Mouse (Mus musculus) gonadal fat pad, adult 2 months (tissue): Measurements from ENCODE around the gene Apoc4. TPM values are rescaled to one million over a fixed set of nuclear protein-coding genes. Genes with fewer than 3 reads are reported as not detected.
"Not testable (repeated sequence)": the region's sequence is repeated elsewhere in the genome, so short reads cannot be mapped to it uniquely, and the experiment has no call there.

Experiments
- DNase-seq: peaks from one replicate; pipeline ENCODE4 v3.0.0-alpha.2; 2012; ENCODE audit warnings: low read depth
- polyA plus RNA-seq: library from polyadenylated mRNA; depleted of rRNA; stranded (reverse); fragments of >200 nt; gene quantifications from 2 replicates; pipeline ENCODE4 v1.2.3, GENCODE M21; 2012

The Apoc4 gene
- polyA plus RNA-seq, 1 experiment, result 13.2 TPM

DNA sequence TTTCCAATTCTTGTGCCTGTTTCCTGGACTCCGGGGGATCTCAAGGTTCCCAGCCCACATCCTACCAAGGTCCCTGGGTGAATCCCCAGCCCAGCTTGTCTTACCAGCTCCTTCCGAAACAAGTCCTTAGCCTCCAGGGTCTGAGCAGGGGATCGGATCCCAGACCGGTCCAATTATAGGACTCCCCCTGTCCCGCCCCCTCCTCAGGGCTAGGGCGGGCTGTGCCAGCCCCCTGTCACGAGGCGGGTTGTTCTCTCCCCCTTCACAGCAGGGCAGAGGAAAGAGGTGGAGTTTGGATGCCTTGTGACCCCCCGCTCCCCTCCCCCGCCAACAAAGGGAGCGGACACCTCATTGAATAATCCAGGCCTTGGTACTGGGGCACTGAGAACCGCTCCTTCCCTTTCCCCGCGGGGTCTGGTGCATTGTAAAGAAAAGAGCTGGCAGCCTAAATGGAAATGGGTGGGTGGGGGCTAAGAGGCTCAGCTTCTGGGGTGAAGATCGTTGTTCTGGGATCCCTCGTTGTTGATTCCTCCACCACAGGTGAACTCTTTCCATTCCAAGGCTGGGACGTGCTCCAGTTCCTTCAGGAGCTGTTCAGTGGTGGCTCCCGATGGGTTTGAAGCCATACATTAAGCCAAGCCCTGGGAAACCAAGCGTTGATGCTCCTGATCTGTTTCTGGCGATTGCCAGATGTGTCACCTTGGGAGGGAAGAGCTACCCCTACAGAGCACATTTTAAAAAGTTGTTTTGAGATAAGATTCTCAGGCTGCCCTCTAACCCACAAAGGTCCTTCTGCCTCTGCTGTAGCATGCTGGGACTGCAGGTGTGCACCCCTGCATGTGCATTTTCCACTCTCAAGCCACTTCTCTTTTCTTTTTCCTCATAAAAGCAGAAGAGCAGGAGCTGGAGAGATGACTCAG is 17.9 kb upstream of the Apoc4 start, which contains the start of gene Apoe:
Apoe (minus strand) TSS at position 282 of the 920 bp plus-strand sequence.
- no peak for DNase-seq

DNA sequence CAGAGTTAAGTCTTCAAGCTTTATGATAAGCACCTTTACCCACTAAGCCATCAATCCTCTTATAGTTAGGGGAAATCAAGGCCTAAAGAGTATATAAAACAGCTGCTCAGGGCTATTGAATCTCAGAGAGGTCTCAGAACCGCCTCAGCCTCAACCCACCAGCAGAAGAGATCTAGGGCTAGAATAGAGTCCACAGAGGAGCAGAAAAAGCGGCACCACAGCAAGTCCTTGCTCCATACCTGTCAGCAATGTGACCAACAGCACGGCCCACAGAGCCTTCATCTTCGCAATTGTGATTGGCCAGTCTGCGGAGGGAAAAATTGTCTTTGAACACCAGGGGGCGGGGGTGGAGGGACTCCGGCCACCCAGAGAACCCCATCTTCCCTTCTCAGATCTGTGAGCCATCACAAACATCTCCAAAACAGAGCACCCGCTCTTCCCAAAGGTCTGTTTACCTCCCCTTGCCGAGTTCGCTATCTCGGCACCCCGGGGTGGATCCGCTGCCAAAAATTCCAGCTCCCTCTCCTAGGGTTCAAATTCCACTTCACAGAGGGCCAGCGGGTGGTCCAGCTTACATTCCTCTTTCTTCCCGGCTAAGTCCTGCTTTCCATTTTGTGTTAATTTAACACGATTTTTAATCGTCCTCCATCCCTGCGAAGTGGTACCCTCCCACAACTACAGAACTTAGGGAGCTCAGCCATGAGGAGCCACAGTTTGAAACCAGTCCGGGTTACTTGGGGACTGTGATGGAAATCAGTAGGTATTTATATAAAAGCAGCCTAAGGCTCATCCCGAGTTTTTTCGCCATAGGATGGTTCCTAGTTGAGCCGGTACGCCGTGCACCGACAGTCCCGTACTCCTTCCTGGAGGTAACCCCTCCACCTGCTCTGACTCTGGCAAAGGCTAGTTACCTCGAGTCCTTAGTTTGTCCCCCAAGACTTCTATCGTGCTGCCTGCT is 16.9 kb upstream of the Apoc4 start:
- no peak for DNase-seq

DNA sequence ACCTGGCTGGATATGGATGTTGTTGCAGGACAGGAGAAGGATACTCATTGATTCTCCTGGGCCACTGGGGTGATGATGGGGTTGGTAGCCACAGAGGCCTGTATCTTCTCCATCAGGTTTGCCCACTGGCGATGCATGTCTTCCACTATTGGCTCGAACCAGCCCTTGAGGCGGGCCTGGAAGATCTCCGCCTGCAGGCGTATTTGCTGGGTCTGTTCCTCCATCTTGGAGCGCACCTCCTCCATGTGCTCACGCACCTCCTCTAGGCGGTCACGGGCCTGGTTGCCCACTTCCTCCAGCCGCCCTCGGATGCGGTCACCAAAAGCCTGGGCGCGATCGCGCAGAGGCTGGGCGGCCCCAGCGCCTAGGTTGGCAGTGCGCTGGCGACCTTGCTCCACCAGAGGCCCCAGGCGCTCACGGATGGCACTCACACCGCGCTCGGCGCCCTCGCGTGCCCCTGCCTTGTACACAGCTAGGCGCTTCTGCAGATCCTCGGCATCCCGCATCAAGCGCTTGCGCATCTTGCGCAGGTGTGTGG is 15.1 kb upstream of the Apoc4 start:
- no peak for DNase-seq

DNA sequence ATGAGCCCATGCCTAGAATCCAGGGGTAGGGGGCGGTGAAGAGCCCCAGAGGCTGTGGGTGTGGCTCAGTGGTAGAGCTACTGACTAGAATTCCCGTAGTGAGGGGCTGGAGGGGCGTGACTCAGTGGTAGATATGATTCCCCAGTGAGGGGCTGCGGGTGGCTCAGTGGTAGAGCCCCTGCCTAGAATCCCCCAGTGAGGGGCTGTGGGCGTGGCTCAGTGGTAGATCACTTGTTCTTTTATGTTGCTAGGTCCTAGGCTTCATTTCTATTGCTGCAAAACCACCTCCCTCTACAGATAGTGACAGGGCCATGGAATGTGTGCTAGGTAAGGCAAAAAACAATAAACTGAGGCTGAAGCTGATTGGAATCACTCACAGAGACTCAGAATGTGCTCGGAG is 14.6 kb upstream of the Apoc4 start:
- no peak for DNase-seq

DNA sequence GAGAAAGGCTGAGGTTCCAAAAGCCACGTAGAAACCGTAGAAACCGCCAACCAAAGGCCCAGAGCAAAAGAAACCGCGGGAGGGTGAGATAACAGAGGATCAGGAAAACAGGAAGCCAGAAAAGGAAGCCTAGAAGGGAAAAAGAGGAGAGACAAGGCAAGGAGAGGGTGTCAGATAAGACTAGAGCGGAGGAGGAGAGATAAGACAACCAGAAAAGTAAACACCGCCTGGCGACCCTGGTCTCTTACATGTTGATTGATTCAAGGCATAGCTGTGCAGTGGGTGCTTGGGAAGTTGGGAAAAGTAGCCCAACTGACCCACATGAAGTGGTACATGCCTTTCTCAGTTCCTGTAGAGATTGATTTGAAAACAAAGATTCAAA is 13.9 kb upstream of the Apoc4 start:
- no peak for DNase-seq

DNA sequence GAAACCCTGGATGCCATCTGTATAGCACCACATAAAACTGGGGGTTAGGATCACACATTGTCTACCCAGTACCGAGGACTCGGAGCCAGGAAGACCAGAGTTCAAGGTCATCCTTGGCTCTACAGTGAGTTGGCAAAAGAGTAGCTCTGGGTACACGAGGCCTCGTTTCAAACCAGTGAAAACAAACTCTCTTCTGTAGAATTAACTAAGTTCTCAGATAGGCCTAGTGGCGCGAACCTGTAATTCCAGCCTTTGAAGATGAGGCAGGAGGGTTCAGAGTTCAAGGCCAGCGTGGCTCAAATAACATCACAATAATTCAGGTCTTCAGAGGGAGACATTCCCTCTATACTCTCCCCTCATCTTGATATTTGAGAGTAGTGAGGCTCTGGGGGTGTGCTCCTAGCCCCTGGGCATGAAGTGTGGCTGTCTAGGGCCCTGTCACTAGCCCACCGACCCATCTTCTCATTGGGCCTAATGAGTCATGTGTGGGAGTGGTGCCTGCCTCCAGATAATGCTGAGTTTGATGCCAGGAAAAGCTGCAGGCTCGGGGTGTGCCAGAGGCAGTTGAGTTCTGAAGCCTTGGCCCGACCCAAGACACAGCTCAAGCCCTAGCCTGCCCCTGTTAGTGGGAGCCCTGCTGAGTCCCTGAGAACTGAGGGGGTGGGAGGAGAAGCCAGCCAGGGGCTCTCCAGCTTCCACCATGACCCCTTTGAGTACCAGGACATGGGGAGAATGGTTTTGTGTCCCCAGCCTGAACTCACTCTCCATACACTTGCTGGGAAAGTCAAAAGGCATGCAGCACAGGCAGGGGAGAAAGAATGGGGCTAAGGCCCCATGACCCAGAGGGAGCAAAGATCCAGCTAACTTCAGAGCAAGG is 13.3 kb upstream of the Apoc4 start:
- no peak for DNase-seq

DNA sequence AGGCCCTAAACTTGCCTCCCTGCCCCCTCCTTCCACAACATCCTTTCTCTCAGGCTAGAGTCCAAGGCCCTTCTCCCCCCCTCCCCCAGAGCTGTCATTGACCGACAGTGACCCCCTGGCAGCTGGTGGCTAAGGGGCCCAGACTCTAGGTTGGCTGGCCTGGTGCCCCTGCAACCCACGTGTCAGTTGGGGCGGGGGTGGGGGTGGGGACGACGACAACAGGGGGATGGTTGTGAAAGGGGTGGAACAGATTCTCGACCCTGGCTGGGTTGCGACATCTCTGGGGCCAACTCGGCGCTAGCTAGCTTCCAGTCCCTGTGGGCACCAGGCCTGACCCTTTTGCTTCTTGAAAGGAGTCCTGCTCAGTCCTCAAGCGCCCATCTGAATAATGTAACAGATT is 12.1 kb upstream of the Apoc4 start:
- DNase-seq, result no peak

DNA sequence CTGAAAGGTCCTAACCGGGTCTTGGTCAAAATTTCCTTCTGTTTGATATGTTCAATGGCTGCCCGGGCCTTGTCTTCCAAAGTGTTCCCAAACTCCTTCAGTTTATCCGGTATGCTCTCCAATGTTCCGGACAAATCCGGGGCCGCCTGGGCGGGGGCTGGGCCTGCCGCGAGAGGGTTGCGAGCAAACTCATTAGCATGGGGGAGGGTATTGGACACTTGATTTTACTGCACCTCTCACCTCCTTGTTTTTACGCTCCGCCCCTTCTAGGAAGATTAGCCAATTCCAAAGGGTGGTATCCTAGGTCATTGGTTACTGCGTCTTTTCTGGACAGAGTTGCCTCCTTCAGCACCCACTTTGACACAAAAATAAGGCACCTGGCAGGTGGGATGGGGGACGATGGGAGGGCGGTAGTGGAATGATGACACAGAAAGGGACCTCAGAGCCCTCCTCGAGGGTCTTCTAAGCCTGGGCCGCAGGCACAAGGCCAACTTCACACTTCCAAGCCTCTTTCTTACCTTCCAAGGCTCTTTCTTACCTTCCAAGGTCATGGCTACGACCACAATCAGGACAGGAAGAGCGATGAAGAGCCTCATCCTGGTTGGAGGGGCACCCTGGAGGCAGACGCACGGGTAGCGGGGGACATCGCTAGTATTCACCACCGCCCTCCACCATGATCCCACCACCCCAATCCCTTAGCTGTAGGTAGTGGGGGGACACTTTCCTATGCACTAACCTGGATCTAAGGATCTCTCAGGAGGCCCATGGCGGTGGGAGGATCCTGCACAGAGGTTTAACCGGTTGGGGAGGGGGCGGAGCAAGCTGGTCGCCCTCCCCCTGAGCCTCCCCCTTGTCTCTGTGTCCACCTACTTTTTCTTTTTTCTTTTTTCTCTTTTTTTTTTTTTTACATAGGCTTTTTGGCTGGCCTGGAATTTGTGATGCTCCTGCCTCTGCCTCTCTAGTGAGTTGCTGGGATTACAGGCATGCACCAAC is 10.9 kb upstream of the Apoc4 start, which contains the start of gene Apoc1:
Apoc1 (minus strand) TSS at position 788 of the 993 bp plus-strand sequence.
- no peak for DNase-seq

DNA sequence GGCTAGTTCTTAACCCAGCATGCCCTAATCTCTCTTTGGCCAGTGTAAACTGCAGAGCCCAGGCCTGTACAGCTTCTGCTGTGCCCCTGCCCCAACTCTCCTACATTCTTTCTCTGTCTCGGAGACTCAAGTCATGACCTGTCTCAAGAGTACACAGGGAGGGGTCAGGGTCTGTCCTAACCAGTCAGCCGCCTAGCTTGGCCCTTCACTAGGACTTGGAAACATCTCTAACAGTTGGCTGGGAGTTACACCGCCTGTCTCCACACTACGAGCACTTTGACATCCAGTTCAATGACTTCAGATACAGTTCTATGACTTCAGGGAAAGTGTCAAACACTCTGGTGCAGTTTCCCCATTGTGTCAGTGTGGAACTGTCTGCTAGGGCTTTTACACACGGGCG is 10.2 kb upstream of the Apoc4 start:
- DNase-seq, result no peak

DNA sequence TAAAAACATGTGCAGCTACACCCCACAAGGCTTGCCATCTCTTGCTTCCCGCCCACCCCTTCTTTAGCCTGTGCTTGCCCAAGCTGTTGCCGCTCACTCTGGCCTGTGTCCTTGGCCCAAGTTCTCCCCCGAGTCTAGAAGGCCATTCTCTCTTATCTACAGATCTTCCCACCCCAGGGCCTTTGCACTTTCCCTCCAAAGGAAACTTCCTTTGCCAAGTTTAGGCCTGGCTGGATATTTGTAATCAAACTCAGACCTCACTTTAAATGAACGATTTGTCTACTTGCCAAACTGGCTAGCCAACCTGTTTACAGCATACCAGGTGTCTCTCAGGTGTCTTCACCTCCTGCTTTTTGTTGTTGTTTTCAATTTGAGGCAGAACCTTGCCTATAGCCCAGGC is 9.6 kb upstream of the Apoc4 start:
- no peak for DNase-seq

DNA sequence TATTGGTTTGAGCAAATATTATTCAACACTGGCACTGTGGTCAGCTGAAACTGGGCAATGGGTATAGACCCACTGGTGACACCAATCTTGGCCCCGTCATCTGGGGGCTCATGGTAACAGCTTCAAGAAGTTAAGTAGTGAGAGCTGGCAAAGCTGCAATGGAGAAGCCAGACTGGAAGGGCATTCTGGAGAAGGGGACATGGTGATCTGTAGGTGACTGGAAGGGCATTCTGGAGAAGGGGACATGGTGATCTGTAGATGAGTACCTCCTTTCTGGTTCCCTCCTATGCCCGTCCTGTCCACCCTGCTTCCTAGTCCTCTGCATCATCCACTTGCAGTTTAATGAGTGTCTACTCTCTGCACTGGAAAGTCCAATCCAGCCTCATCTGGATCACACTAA is 7.3 kb upstream of the Apoc4 start:
- no peak for DNase-seq

DNA sequence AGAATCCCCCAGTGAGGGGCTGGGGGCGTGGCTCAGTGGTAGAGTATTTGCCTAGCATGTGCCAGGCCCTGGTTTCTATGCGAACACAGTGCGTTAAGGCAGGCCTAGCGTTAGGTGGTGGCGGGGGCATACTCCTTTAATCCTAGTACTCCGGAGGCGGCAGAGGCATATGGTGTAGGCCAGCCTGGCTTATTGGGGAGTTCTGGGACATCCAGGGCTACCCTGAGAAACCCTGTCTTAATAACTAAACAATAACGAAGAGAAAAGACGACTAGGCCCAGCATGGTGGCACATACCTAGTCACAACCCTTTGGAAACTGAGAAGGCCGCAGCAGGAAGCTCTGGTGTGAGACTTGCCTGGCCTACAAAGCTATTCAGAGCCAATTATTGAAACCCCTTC is 6.8 kb upstream of the Apoc4 start:
- DNase-seq, result no peak

DNA sequence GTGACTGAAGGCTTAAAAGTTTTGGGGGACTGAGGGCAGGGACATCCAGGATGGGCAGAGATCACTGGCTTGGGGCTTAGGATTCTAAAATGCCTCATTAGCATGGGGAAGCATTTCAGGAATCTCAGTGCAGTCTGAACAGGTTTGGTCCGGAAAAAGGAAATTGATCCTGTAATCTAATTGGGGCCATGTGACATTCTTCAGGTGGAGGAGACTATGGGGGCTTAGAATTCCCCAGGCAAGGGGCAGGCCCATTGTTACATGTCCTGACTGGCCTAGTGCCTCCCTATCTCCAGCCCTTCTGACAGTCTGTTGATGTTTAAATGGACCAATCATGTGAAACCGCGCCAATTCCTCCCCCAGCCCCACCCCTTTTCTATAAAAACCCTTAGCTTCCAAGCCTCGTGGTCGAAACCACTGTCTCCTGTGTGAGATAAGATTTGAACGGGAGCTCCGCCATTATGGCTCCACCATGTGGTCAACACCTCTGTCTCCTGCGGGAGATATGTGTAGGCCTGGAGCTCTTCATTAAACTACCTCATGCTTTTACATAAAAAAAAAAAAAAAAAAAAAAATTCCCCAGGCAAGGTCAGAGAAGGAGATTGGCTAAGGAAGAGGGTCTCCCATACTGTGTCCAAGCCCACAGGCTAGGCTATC is 5.8 kb upstream of the Apoc4 start:
- not testable (repeated sequence) for DNase-seq

DNA sequence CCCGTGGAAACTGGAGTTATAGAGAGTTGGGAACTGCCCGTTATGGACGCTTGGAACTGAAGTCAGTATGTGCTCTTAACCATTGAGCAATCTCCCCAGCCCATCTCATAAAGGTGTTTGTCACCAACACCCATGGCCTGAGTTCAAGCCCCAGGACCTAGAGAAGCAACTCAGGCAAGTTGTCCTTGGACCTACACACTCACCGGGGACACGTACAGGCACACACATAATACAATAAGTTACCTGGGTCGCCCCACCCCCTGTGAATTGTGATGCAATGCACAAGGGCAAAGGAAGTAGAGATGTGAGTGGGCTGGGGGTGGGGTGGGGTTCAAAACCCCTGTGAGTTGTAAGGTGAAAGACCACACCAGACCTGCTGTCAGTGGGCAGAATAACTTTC is 5.2 kb upstream of the Apoc4 start:
- DNase-seq, result no peak

DNA sequence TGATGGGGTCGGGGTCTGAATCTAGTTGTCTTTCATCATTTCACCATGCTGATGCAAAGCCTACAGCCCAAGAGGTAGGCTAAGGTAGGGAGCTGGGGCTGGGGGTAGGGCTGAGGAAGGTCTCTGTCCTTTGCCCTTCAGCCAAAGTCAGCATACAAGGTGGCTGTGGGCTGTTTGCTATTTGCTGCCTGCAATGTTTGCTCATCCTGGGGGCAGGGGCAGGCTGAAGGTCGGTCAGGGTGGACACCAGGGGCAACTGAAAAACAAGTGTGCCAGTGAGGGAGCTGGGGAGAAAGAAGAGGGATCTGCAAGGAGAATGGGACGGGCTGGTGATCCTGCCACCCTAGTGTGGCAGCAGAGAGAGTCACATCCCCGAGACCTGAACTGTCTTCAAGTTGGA is 4.1 kb upstream of the Apoc4 start:
- DNase-seq, result no peak

DNA sequence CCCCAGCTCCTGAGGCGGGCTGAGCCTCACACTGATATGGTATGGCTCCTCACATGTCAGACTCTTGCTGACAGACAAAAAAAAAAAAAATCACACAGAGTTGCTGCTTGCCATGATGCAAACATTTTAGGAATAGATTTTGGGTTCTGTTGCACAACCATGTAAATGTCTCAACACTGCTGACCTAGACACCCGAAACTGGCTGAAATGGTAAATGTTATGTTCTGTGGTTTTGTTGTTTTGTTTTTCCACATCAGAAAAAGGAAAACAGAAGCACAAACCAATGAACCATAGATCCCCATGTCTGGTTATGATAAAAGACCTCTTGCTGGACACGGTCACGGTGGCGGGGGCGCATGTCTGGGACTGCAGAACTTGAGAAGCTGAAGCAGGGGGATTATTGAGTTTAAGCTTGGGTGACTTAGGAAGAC is 2.5 kb upstream of the Apoc4 start:
- no peak for DNase-seq

DNA sequence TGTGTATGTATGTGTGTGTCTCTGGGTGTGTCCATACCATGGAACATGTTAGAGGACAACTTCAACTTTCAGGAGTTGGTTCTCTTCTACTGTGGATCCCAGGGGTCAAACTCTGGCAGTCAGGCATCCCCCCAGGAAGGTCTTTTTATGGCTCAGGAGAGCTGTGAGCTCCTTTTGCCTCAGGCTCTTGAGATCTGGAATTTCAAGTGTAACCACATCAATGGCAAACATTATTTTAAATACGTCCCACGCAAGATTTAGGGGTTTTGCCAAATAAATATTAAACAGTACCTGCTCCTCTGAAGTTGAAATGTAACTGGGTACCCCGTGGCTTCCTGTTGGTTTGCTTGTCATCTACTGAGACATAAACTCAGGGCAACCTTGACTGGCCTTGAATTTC is 1.7 kb upstream of the Apoc4 start:
- DNase-seq, result no peak

DNA sequence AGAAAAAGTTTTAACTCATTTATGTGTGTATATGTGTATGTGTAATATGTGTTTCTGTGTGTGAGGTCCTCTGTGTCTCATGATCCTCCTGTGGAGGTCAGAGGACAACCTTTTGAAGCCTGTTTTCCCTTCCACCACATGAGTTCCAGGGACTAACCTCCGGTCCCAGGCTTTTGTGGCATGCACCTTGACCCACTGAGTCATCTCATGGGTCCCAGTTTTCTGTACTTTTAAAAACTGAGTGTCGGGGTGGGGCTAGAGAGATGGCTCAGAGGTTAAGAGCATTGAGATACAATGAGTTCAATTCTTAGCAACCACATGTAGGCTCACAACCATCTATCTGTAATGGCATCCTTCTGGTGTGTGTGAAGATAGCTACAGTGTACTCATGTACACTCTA is 577 bp downstream of the Apoc4 start:
- no peak for DNase-seq

DNA sequence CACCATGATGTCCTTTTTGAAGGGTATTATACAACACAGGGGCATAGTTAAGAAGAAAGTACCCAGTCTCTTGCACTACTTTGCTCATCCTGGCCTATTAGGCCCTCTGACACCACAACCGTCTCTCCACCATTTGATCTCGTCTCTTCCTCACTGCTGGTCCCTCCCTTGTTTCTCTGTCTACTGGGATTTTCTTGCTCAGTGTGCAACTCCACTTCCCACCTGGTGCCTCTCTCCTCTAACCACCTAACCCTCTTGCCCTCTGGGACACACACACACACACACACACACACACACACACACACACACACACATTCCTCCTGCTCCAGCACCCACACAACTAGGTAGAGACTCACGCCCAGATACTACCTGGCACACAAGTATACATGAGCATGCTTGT is 2.4 kb downstream of the Apoc4 start:
- no peak for DNase-seq
